Mouse (Mus musculus): Measurements from ENCODE around the gene Abat. TPM values are rescaled to one million over a fixed set of nuclear protein-coding genes. Genes with fewer than 3 reads are reported as not detected.

Abat gene
- total RNA-seq, 2 experiments from 2014 or later = 140 to 156 TPM

DNA sequence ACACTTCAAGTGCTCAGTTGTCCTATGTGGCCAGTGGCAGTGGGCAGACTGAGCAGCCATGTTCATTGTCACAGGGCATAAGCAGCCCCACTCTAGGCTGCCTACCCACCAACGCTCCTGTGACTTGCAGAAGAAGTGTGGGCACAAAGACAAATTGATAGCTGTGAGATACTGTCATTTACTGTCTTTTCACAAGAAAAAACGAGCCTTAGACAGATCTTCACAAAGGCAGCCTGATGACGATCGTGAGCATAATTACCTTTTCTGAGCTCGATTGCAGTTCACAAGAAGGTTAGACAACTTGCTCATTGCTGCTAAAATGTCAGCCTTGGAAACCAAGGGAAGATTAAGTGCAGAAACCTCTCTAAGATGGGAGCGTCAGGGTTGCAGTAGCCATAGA lies 141.9 kb downstream of the Abat start:
- Histone ChIP-seq H3K27ac (no peak overlapping the region), H3K4me3 (no peak overlapping the region)
- intact Hi-C loops (cut with DNase I) = no loop called here
- no peak for TF ChIP-seq CTCF (IDR thresholded peaks at IDR 0.05)
- DNase-seq (ENCODE audit: extremely low spot score in 1 of 2, low spot score in 2 of 2) = no peak

DNA sequence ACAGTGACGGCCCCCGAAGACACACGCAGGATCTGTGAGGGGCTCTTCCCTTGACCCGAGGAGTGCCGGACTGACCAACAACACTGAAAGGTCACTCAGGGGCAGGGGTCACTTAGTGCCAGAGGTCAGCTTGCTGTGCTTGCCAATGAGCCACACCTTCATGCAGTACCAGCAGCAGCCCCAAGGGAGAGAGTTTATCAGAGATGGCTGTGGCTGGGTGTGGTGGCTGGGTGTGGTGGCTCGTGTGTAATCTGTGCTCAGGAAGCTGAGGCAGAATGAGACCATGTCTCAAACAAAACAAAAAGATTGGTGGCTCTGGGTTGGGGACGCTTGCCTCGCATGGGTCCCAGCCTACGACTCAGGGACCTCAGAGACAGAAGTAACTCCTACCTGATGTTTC lies 142.4 kb downstream of the Abat start:
- Histone ChIP-seq H3K27ac (no peak overlapping the region), H3K4me3 (no peak overlapping the region)
- DNase-seq (ENCODE audit: extremely low spot score in 1 of 2, low spot score in 2 of 2) = no peak
- intact Hi-C loops (cut with DNase I) = no loop called here
- no peak for TF ChIP-seq CTCF (IDR thresholded peaks at IDR 0.05)

DNA sequence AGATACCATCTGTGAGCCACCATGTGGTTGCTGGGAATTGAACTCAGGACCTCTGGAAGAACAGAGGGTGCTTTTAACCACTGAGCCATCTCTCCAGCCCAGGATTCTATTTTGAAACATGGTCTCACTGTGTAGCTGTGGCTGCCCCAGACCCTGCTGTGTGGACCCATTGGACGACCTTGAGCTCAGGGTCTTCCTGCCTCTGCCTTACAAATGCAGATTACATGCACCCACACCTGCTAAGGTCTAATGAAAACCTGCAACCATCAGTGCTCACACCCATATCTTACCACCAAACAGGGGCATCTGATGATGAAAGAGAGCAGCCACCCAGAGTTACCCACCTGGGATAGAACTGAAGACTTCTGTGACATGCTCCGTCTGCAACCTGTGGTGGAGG lies 143.0 kb downstream of the Abat start:
- intact Hi-C loops (cut with DNase I) = no loop called here
- DNase-seq (ENCODE audit: extremely low spot score in 1 of 2, low spot score in 2 of 2) = no peak
- TF ChIP-seq CTCF (IDR thresholded peaks at IDR 0.05) = no peak
- H3K27ac ChIP-seq = no peak overlapping the region
- no peak overlapping the region for H3K4me3 ChIP-seq

DNA sequence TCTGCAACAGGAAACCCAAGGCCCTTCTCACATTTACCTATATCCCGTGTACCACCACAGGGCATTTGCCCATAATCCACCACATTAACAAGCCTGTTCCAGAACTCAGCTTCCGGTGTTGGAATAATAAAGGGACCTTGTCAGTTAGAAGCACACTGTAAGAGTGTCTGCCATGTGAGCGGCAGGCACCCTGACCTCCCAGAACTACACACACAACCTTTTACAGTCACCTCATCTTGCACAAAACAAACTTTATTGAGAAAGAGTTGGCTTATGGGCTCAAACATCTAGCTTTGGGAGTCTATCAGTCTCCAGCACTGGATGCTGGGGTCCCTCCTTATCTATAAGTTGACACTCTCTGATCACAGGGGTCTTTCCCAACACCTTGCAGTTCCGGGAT lies 145.1 kb downstream of the Abat start:
- no peak overlapping the region for H3K4me3 ChIP-seq
- TF ChIP-seq CTCF (IDR thresholded peaks at IDR 0.05) = no peak
- DNase-seq (ENCODE audit: extremely low spot score in 1 of 2, low spot score in 2 of 2) = no peak
- intact Hi-C loops (cut with DNase I) = no loop called here
- H3K27ac ChIP-seq = no peak overlapping the region

DNA sequence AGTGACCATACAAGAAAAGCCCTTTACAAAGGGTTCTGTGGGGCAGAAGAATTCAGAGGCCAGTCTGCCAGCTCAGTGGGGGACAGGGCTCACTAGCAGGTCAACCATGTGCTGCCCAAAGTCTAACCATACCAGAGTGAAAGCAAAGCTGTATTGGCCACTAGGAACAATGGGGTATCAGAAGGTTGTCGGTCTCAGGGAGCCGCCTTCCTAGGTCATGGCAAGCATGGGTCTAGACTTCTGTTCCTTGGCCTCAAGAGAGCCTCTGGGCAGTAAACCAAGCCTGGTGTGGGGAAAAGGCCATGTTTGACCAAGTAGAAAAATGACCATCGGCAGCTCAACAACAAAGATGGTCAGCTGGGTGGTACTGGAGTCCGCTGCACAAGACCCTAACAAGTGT lies 145.5 kb downstream of the Abat start:
- no peak for DNase-seq (ENCODE audit: extremely low spot score in 1 of 2, low spot score in 2 of 2)
- intact Hi-C loops (cut with DNase I) = no loop called here
- no peak overlapping the region for H3K4me3 ChIP-seq

DNA sequence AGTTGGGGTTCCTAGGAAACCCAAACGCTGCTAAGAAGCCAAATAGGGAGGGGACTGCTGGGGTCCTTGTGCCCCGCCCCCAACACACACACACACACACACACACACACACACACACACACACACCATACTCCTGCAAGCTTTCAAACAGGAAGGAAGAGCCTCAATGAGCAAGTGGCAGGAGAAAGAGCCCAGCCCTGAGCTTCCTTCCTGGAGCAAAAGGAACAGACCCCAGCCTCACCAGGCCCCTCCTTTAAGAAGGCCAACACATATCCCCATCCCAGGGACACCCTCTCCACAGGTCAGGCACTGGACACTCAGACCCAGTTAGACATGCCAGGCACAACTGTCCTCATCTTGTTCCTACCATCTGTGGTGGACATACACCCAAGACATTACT lies 149.8 kb downstream of the Abat start:
- Histone ChIP-seq H3K27ac (no peak overlapping the region), H3K4me3 (no peak overlapping the region)
- intact Hi-C loops (cut with DNase I) = no loop called here
- DNase-seq (ENCODE audit: extremely low spot score in 1 of 2, low spot score in 2 of 2) = no peak
- TF ChIP-seq CTCF (IDR thresholded peaks at IDR 0.05) = no peak

More for the DNA sequence above, 145.5 kb downstream of the Abat start:
- TF ChIP-seq CTCF (IDR thresholded peaks at IDR 0.05) = no peak
- no peak overlapping the region for H3K27ac ChIP-seq

DNA sequence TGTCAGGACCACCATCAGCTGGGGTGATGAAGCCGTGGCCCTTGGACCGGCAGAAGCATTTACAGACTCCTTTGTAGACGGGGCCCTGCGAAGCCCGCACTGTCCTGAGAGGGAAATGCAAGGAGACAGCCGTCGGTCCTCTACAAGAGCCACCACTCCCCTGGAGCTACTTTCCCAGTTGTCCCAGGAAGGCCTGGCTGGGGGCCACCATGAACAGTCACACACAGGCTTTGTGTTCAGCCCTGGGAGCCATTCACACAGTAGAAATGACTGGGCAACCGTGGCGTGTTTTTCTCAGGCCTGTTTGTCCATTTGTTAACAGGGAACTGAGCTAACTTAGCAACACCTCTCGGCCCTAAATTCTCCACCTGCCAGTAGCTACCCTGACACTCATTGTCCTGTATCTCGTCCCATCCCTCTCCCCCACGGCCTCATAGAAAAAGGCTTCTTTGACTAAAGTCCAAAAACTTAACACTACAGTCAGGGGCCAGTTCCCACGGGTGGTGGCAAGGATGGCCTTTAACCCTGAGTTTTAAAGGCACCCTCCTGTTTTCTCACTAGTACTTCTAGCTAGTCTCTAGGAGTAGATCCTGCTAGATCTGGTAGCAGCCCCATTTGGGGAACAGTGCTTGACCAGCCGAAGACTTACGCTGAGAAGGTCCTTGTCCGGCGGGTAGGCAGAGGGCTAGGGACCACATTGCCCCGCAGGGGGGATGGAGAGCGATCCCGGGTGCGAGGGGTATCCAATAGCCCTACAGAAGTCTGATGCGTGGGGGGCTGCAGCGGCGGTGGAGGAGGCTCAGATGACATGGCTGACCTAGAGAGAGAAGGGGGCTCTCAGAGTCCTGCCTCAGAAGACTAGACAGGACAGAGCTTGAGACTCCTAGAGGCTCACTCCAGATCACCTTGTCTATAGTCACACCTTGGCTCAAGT lies 150.6 kb downstream of the Abat start:
- H3K27ac ChIP-seq = no peak overlapping the region
- intact Hi-C loops (cut with DNase I) = no loop called here
- no peak overlapping the region for H3K4me3 ChIP-seq
- no peak for TF ChIP-seq CTCF (IDR thresholded peaks at IDR 0.05)
- no peak for DNase-seq (ENCODE audit: extremely low spot score in 1 of 2, low spot score in 2 of 2)

DNA sequence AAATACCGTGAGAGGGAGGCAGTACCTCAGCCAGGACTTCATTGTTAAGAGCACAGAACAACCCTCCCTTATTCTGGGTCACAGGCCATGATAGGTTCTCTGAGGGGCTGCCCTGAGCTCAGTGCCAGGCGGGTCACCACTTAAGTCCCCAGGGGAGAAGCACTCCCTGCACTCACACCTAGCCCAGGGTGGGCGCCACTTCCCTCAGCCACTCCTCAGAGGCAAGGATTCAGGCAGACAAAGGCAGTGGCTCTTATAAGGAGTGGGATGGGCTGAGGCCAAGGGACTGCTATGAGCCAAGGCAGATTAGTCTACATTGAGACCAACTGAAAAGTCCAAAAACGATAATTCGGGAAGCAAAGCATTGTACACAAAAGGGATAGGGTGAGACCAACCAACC lies 152.1 kb downstream of the Abat start:
- no peak for TF ChIP-seq CTCF (IDR thresholded peaks at IDR 0.05)
- H3K4me3 ChIP-seq = no peak overlapping the region
- intact Hi-C loops (cut with DNase I) = no loop called here
- DNase-seq (ENCODE audit: extremely low spot score in 1 of 2, low spot score in 2 of 2) = no peak
- no peak overlapping the region for H3K27ac ChIP-seq

DNA sequence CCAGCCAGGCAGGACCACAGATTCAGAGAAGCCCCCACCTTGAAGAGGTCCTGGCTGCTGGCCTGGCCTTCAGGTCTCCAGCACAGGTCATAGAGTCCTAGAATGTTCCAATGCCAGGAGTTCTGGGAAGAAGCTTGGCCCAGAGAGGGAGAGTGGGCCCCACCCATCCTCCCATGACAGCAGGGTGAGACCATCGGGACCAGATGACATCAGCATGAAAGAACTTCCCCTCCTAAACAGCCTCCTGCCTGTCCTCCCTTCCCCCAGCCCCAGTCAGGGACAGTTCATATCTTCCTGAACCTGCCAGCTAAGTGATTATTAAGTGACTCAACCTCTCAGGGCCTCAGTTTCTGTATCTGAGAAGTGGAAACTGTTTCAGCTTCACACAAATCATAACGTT lies 153.2 kb downstream of the Abat start:
- TF ChIP-seq CTCF (IDR thresholded peaks at IDR 0.05) = no peak
- Histone ChIP-seq H3K4me3 (no peak overlapping the region), H3K27ac (no peak overlapping the region)
- no peak for DNase-seq (ENCODE audit: extremely low spot score in 1 of 2, low spot score in 2 of 2)
- intact Hi-C loops (cut with DNase I) = no loop called here

DNA sequence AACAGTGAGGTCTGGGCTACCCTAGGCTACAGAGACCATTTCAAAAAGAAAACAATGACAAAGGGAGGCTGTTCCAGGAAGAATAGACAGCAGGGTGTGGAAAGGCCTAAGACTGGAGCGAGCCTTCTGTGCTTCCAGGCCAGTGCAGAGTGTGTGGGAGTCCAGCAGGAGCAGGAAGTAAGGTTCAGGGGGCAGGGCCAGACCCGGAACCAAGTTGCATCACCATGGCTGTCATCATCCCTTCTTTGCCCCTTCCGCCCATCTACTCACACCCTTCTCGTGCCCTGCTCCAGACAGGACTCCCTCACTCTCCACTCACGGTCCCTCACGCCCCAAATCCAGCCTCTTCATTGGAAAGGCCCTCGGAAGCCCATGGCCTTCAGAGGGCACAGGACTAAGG lies 154.0 kb downstream of the Abat start:
- no peak overlapping the region for H3K27ac ChIP-seq
- no peak for TF ChIP-seq CTCF (IDR thresholded peaks at IDR 0.05)
- DNase-seq (ENCODE audit: extremely low spot score in 1 of 2, low spot score in 2 of 2) = no peak
- H3K4me3 ChIP-seq = no peak overlapping the region
- intact Hi-C loops (cut with DNase I) = no loop called here

DNA sequence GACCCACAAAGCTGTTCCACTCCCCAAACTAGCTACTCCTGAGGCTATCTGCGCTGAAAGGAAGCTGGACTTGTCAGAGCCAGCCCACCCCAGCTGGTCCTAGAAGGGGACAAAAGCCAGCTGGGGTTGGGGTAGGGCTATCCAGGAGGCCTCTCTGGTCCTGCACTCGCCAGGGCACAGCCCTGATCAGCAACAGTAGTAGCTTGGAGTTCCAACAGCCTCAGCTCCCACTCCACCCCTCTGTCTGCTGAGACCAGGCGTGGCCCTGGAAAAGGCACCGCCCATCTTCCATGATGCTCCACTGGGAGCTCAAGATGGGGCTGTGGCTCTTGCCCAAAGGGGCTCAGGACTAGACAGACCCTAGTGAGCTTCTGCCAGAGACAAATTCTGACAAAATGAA lies 154.6 kb downstream of the Abat start:
- Histone ChIP-seq H3K4me3 (no peak overlapping the region), H3K27ac (no peak overlapping the region)
- intact Hi-C loops (cut with DNase I) = no loop called here
- DNase-seq (ENCODE audit: extremely low spot score in 1 of 2, low spot score in 2 of 2) = no peak
- no peak for TF ChIP-seq CTCF (IDR thresholded peaks at IDR 0.05)

DNA sequence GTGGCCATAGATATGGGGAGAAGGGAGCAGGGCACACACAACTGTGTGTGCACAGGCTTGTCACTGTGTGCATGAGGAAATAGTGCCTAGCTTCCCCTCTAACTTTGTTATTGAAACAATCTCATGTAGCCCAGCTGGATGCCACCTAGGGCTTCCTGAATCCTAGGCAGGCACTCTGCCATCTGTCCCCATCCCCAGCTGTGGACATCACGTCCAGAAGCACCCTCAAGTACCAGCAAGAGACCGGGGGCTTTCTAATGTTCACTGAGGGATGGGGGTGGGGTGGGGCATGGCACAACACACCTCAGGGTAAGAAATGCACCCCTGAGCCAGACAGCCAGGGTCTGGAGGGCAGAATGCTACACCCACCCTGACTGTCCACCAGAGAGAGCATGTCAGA lies 155.2 kb downstream of the Abat start:
- no peak for TF ChIP-seq CTCF (IDR thresholded peaks at IDR 0.05)
- no peak for DNase-seq (ENCODE audit: extremely low spot score in 1 of 2, low spot score in 2 of 2)
- H3K27ac ChIP-seq = no peak overlapping the region
- H3K4me3 ChIP-seq = no peak overlapping the region
- intact Hi-C loops (cut with DNase I) = no loop called here

DNA sequence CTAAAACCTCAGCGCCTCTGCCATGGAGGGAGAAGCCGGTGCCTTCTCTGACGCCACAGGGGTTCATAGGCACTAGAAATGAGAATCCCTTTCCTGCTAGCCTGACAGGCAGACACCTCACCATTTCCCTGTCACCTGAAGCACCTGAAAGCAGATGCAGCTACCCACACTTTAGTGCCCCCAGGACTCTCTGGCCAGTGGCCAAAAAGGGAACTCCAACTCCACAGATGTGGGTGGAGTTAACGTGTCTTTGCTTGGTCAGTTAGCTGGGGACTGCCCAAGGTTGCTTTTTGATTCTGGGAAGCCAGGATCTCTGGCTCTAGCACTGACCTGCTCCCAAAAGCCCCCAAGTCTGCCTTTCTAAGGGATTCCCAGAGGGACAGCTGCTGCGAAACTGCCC lies 156.2 kb downstream of the Abat start:
- no peak for TF ChIP-seq CTCF (IDR thresholded peaks at IDR 0.05)
- Histone ChIP-seq H3K4me3 (no peak overlapping the region), H3K27ac (no peak overlapping the region)
- intact Hi-C loops (cut with DNase I) = no loop called here
- DNase-seq (ENCODE audit: extremely low spot score in 1 of 2, low spot score in 2 of 2) = no peak

Data from left cerebral cortex, adult 2 months (tissue).